Mouse (Mus musculus): Measurements from ENCODE around the gene Cyp2j8. TPM values are rescaled to one million over a fixed set of nuclear protein-coding genes. Genes with fewer than 3 reads are reported as not detected.
"Not testable (repeated sequence)": the region's sequence is repeated elsewhere in the genome, so short reads cannot be mapped to it uniquely, and the experiment has no call there.

Cyp2j8 gene
- polyA plus RNA-seq (2012; ENCODE audit: insufficient read depth, insufficient read length, low replicate concordance, missing spikeins): not detected in 2 replicates

DNA sequence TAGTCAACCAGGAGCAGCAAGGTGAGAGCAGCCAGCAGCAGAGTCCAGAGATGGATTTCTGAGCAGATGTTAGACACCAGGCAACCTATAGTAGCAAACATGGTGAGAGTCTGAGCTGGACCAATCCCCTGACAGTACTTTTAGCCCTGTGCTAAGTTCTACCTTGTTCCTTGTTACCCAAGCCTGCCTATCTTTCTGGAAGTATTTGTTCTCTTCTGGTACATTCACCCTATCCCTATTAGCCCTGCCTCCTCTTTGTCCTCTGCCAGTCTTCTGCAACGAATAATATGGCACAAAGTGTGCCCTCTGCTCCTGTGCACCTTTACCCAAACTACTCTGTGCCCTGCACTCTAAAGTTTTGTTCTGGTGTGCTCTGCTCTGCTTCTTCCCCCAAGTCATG lies at the start of gene Cyp2j8:
Cyp2j8 (minus strand) TSS at position 101 of the 400 bp plus-strand sequence.
- Histone ChIP-seq H3K4me1 (ENCODE audit: control insufficient read depth, insufficient read depth, low read length) (no peaks in the 10 kb centered on the region), H3K4me3 (ENCODE audit: insufficient read depth, low read depth, low read length) (no peak within 1 kb of the TSS), H3K27ac (ENCODE audit: insufficient read depth, low read depth, low read length) (no peak within 1 kb of the TSS)
- WGBS: 64% methylated on average over 1 of the region's 1 CpGs
- TF ChIP-seq CTCF (IDR thresholded peaks at IDR 0.05; ENCODE audit: insufficient read depth, low read depth, low read length): no peak
- no peak for TF ChIP-seq POLR2A (IDR thresholded peaks at IDR 0.05; ENCODE audit: insufficient read depth, low read depth, low read length)

DNA sequence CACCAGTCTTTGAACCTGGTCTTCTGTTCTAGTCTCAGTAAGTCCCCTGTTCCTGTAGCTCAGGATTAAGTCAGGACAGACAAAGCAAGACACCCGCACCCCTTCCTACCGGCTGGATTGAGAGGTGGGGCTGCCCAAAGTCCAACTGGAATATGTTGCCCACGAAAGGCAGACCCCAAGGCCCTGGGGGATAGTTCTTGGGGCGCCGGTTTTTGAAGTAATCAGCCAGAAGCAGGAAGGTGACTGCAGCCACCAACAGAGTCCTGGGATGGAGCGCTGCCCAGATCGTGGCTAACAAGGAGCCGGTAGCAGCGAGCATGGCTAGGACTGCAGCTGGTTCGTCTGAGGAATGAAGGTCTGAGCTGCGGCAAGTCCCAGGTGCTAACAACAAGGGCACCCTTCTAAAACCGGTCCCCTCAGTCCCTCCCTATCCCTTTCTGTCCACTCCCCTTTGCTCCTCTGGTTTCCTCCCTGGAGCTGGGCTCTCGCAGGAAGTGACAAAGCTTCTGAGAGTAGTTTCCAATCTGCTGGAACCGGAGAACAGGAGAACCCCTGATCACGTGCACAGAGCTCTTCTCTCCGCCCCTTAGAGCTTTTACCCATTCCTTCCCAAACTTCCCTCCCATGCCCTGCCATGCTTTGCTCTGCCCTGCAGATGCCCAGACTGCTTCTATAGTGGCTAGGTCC lies 46.1 kb upstream of the Cyp2j8 start, which contains the start of gene Cyp2j6:
Cyp2j6 (minus strand) TSS at position 529 of the 687 bp plus-strand sequence.
- H3K4me1 ChIP-seq (ENCODE audit: control insufficient read depth, insufficient read depth, low read length): peaks cover 6% of the 10 kb centered on the region; the same call in 1 of the 2 replicates
- WGBS: 1% methylated on average over 16 of the region's 16 CpGs
- peak within 1 kb of the TSS; percentile 52 for H3K4me3 ChIP-seq (ENCODE audit: insufficient read depth, low read depth, low read length)
- TF ChIP-seq POLR2A (IDR thresholded peaks at IDR 0.05; ENCODE audit: insufficient read depth, low read depth, low read length): no peak
- no peak for TF ChIP-seq CTCF (IDR thresholded peaks at IDR 0.05; ENCODE audit: insufficient read depth, low read depth, low read length)
- H3K27ac ChIP-seq (ENCODE audit: insufficient read depth, low read depth, low read length): no peak within 1 kb of the TSS

DNA sequence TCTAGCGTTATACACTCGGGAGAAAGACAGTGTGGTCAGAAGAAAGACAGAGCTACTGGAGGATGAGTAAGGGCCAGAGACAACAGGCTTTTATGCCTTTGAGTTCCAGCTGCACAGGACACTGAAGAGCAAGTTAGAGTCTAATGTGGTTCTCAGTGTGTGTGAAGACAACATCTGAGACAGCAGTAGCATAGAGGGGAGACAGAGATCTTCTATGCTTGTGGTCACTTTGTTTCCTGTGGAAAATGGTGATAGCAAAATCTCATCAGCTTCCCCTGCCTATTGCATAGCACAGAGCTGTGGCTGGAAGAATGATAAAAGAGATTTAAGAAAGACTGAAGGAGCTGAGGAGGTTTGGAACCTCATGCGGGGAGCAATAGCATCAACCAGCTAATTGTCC lies 44.4 kb upstream of the Cyp2j8 start:
- 85% methylated on average over 3 of the region's 3 CpGs for WGBS
- Histone ChIP-seq H3K4me3 (ENCODE audit: insufficient read depth, low read depth, low read length) (no peak overlapping the region), H3K4me1 (ENCODE audit: control insufficient read depth, insufficient read depth, low read length) (peaks cover 6% of the 10 kb centered on the region; the same call in 1 of the 2 replicates), H3K27ac (ENCODE audit: insufficient read depth, low read depth, low read length) (no peak overlapping the region)
- no peak for TF ChIP-seq CTCF (IDR thresholded peaks at IDR 0.05; ENCODE audit: insufficient read depth, low read depth, low read length)

DNA sequence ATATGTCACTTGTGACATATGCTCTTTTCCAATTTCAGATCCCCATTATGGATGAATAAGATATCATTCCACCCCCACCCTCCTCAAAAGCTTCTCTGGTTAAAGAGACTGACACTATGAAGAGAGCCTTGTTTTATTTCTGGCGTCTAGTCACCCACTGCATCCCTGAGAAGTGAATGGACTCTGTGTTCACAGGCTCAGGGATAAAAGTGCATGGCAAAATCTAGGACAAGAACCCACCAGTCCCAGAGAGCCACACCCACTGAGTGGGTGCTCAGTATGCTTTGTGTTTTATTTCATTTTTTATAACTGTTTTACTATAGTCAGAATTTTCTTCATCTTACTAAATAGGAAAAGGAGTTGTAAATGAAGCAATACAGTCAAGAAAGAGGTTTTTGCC lies 38.8 kb upstream of the Cyp2j8 start:
- Histone ChIP-seq H3K27ac (ENCODE audit: insufficient read depth, low read depth, low read length) (no peak overlapping the region), H3K4me3 (ENCODE audit: insufficient read depth, low read depth, low read length) (no peak overlapping the region), H3K4me1 (ENCODE audit: control insufficient read depth, insufficient read depth, low read length) (no peaks in the 10 kb centered on the region)
- TF ChIP-seq POLR2A (IDR thresholded peaks at IDR 0.05; ENCODE audit: insufficient read depth, low read depth, low read length): no peak
- TF ChIP-seq CTCF (IDR thresholded peaks at IDR 0.05; ENCODE audit: insufficient read depth, low read depth, low read length): no peak
- 64% methylated on average over 1 of the region's 1 CpGs for WGBS

DNA sequence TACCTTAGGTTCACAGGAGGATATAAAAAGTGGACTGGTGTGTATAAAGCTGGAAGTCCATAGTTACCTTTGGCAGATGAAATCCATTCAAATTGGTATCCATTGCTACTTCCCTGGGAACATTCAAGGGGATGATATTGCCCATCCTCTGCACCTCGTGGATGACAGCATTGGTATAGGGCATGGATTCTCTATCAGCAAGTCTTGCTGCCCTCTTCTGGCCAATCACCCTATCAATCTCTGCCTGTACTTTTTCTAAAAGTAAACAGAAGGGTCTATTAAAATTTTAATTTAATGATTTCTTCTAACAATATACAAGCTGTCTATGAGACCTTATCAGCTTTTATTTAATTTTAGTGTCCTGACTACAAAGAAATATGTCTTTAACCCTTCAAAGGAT lies 18.6 kb upstream of the Cyp2j8 start:
- TF ChIP-seq POLR2A (IDR thresholded peaks at IDR 0.05; ENCODE audit: insufficient read depth, low read depth, low read length): no peak
- no peak for TF ChIP-seq CTCF (IDR thresholded peaks at IDR 0.05; ENCODE audit: insufficient read depth, low read depth, low read length)
- WGBS: 17% methylated on average over 1 of the region's 1 CpGs
- no peak overlapping the region for H3K4me3 ChIP-seq (ENCODE audit: insufficient read depth, low read depth, low read length)

DNA sequence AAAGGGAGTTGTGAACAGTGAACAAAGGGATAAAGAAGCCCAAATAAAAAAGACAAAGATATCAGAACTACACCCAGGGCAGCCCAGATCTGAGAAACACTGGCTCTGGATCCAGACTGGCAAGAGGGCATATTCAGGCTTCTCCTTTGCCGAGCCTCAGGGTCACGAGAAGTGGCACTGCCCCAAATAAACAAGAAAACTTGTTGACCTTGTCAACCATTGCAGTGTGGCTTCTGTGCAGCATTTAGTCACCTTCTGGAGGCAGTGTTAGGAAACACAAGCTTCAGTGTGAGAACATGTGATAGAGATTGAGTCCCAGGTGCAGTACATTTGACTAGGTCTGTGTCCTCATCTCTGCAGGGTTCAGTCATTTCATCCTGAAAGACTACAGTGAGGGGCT lies 15.1 kb upstream of the Cyp2j8 start:
- 79% methylated on average over 2 of the region's 2 CpGs for WGBS
- no peak overlapping the region for H3K27ac ChIP-seq (ENCODE audit: insufficient read depth, low read depth, low read length)
- no peaks in the 10 kb centered on the region for H3K4me1 ChIP-seq (ENCODE audit: control insufficient read depth, insufficient read depth, low read length)
- no peak for TF ChIP-seq POLR2A (IDR thresholded peaks at IDR 0.05; ENCODE audit: insufficient read depth, low read depth, low read length)
- no peak for TF ChIP-seq CTCF (IDR thresholded peaks at IDR 0.05; ENCODE audit: insufficient read depth, low read depth, low read length)
- no peak overlapping the region for H3K4me3 ChIP-seq (ENCODE audit: insufficient read depth, low read depth, low read length)

More for the DNA sequence above, 18.6 kb upstream of the Cyp2j8 start:
- H3K27ac ChIP-seq (ENCODE audit: insufficient read depth, low read depth, low read length): no peak overlapping the region
- H3K4me1 ChIP-seq (ENCODE audit: control insufficient read depth, insufficient read depth, low read length): no peaks in the 10 kb centered on the region

DNA sequence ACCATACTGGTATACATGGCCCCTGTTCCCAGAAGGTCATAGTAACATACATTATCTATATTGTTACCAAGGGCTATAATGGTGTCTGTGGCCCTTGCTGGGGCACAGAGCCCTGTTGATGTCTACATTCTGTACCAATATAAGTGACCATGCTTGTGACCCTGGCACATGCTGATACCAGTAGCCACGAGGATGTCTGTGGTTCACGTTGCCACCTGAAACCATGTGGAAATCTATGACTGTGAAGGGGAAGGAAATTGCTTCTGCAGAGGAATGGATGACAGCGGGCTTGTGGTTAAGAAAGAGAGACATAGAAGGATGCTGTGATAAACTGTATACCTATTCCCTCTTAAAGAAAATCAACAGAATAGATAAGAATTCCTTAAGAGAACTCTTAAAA lies 2.9 kb upstream of the Cyp2j8 start:
- H3K4me1 ChIP-seq (ENCODE audit: control insufficient read depth, insufficient read depth, low read length): no peaks in the 10 kb centered on the region
- no peak for TF ChIP-seq POLR2A (IDR thresholded peaks at IDR 0.05; ENCODE audit: insufficient read depth, low read depth, low read length)
- no peak overlapping the region for H3K4me3 ChIP-seq (ENCODE audit: insufficient read depth, low read depth, low read length)
- no peak overlapping the region for H3K27ac ChIP-seq (ENCODE audit: insufficient read depth, low read depth, low read length)
- 87% methylated on average over 3 of the region's 3 CpGs for WGBS

DNA sequence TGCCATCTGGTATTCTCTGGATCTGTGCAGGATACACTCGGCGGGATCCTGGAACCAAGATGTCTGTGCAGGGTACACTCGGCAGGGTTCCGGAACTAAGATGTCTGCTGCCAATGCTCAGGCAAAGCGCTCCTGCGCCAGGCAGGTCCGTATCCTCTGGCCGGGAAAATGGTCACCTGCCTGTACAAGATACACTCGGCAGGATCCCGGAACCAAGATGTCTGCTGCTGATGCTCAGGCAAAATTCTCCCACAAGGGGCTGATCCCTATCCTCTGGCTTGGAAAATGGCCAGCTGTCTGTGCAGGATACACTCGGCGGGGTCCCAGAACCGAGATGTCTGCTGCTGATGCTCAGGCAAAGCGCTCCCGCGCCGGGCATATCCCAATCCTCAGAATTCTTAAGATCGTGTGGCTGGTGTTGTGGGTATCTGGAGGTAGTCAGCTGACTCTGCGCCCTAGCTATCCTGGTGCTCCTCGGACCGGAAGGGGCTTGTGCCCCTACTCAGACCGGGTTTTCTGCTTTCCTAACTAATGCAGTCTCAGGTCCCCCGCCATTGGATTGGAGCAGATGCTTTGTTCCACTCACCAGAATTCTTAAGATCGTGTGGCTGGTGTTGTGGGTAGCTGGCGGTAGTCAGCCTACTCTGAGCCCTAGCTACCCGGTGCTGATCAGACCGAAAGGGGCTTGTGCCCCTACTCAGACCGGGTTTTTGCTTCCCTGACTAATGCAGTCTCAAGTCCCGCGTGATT lies 43.7 kb downstream of the Cyp2j8 start:
- not testable (repeated sequence) for H3K27ac ChIP-seq (ENCODE audit: insufficient read depth, low read depth, low read length)

More for the DNA sequence above, 43.7 kb downstream of the Cyp2j8 start:
- H3K4me1 ChIP-seq (ENCODE audit: control insufficient read depth, insufficient read depth, low read length); H3K4me3 ChIP-seq (ENCODE audit: insufficient read depth, low read depth, low read length): not testable (repeated sequence)
- WGBS: 91% methylated on average over 30 of the region's 30 CpGs

Other genes with a start within 250 kb of the Cyp2j8 start
- not detected in 2 replicates for gene Cyp2j11, start 158.7 kb downstream of the Cyp2j8 start, polyA plus RNA-seq (2012; ENCODE audit: insufficient read depth, insufficient read length, low replicate concordance, missing spikeins)
- not detected in 2 replicates for gene Cyp2j6, start 46.3 kb upstream of the Cyp2j8 start, polyA plus RNA-seq (2012; ENCODE audit: insufficient read depth, insufficient read length, low replicate concordance, missing spikeins)
- gene Cyp2j9, start 84.2 kb upstream of the Cyp2j8 start, polyA plus RNA-seq (2012; ENCODE audit: insufficient read depth, insufficient read length, low replicate concordance, missing spikeins): not detected in 2 replicates
- gene Cyp2j5, start 156.8 kb upstream of the Cyp2j8 start, polyA plus RNA-seq (2012; ENCODE audit: insufficient read depth, insufficient read length, low replicate concordance, missing spikeins): not detected in 2 replicates